25 mouse cellular contexts compared by ENCODE assay signal in genomic region chr10:8787221-8787620, GRCm38 (mm10).
A peak's percentile ranks its signal among the peaks of the same experiment; 100 is the strongest.
DNase-seq lines count a peak whose midpoint lies in the region; ATAC-seq and TF ChIP-seq lines count a peak whose summit lies in the region.
"Had no signal": no experiment of that assay in that cellular context is flagged by ENCODE, and none has a peak within 500 bp of the region (broad histone marks: within the 10 kb centered on the region; RNA-seq: fewer than 3 reads in every experiment).

No protein-coding gene starts in this region.

- H3K9me3 ChIP-seq in kidney, embryonic 16.5 days (ENCODE audit: low read length): no peaks in the 10 kb centered on the region
- H3K9me3 ChIP-seq in intestine, postnatal 0 days (ENCODE audit: control insufficient read depth): no peaks in the 10 kb centered on the region
- H3K9me3 ChIP-seq in stomach, embryonic 14.5 days (ENCODE audit: control insufficient read depth, low read depth, low read length): no peaks in the 10 kb centered on the region
- H3K9me3 ChIP-seq: embryonic facial prominence, embryonic 15.5 days; heart, embryonic 12.5 days; hindbrain, embryonic 12.5 days; limb, embryonic 12.5 days had no signal

- 0 out of 2 replicates have a peak, but pooled peaks have one; percentile 49 for ATAC-seq in kidney, embryonic 16.5 days (ENCODE audit: low FRiP score, low TSS enrichment)
- peak; percentile 56 for ATAC-seq in intestine, postnatal 0 days
- ATAC-seq in stomach, embryonic 14.5 days (ENCODE audit: insufficient number of reproducible peaks, insufficient read depth, low FRiP score, low read depth): 0 out of 2 replicates have a peak, but pooled peaks have one; percentile 46
- ATAC-seq: forebrain, embryonic 14.5 days had no signal

- no peak overlapping the region for H3K4me3 ChIP-seq in gastrocnemius, adult 2 months
- no peak overlapping the region for H3K4me3 ChIP-seq in kidney, embryonic 16.5 days (ENCODE audit: low read length)
- no peak overlapping the region for H3K4me3 ChIP-seq in intestine, postnatal 0 days (ENCODE audit: low read depth, low read length)
- H3K4me3 ChIP-seq in stomach, embryonic 14.5 days (ENCODE audit: low read depth, low read length): no peak overlapping the region
- H3K4me3 ChIP-seq: embryonic facial prominence, embryonic 15.5 days; heart, embryonic 12.5 days; hindbrain, embryonic 12.5 days; limb, embryonic 12.5 days had no signal

- H3K9ac ChIP-seq in kidney, embryonic 16.5 days (replicated peaks; ENCODE audit: low read length): no peak overlapping the region
- no peak overlapping the region for H3K9ac ChIP-seq in intestine, postnatal 0 days (ENCODE audit: low read depth, low read length)
- no peak overlapping the region for H3K9ac ChIP-seq in stomach, embryonic 14.5 days (replicated peaks; ENCODE audit: low read depth, low read length)
- H3K9ac ChIP-seq: embryonic facial prominence, embryonic 15.5 days; heart, embryonic 12.5 days; hindbrain, embryonic 12.5 days; limb, embryonic 12.5 days; liver, embryonic 14.5 days had no signal

- peak overlapping the region; percentile 38 for H3K27ac ChIP-seq in gastrocnemius, adult 2 months
- H3K27ac ChIP-seq in kidney, embryonic 16.5 days (ENCODE audit: low read length): no peak overlapping the region
- peak overlapping the region; percentile 29 for H3K27ac ChIP-seq in intestine, postnatal 0 days (ENCODE audit: low read depth, low read length)
- H3K27ac ChIP-seq in stomach, embryonic 14.5 days (ENCODE audit: low read length): no peak overlapping the region
- H3K27ac ChIP-seq: embryonic facial prominence, embryonic 15.5 days; hindbrain, embryonic 12.5 days; limb, embryonic 12.5 days; liver, embryonic 14.5 days; macrophage had no signal

- H3K27me3 ChIP-seq in kidney, embryonic 16.5 days (ENCODE audit: insufficient read depth, low read length): no peaks in the 10 kb centered on the region
- no peaks in the 10 kb centered on the region for H3K27me3 ChIP-seq in intestine, postnatal 0 days (replicated peaks; ENCODE audit: control insufficient read depth, insufficient read depth, low read length)
- no peaks in the 10 kb centered on the region for H3K27me3 ChIP-seq in stomach, embryonic 14.5 days (ENCODE audit: control insufficient read depth, insufficient read depth, low read length)
- H3K27me3 ChIP-seq: embryonic facial prominence, embryonic 15.5 days; heart, embryonic 12.5 days; hindbrain, embryonic 12.5 days; limb, embryonic 12.5 days had no signal

- DNase-seq in gastrocnemius, adult 2 months: no peak
- DNase-seq in gastrocnemius, adult 18-20 months (ENCODE audit: low spot score): no peak
- DNase-seq in kidney, postnatal 10 days: no peak
- no peak for DNase-seq in lung, adult 18-20 months
- no peak for DNase-seq in embryo, embryonic 9.5 days (ENCODE audit: extremely low spot score)
- DNase-seq: adrenal gland, postnatal 14 days; cerebellum, adult 2 months; cerebellum, postnatal 25 days; embryo, embryonic 11 days; gastrocnemius, postnatal 25 days; heart, adult 18-20 months; heart, postnatal 14 days; layer of hippocampus, postnatal 36 days; right cerebral cortex, adult 18-20 months; right cerebral cortex, postnatal 4 days had no signal

- peaks cover 32% of the 10 kb centered on the region for H3K4me1 ChIP-seq in kidney, embryonic 16.5 days (ENCODE audit: insufficient read depth, low read length)
- H3K4me1 ChIP-seq in intestine, postnatal 0 days (replicated peaks; ENCODE audit: control insufficient read depth, insufficient read depth, low read length): peaks cover 10% of the 10 kb centered on the region
- H3K4me1 ChIP-seq in stomach, embryonic 14.5 days (ENCODE audit: control insufficient read depth, insufficient read depth, low read length): peaks cover 8% of the 10 kb centered on the region; the same call in 1 of the 2 replicates

- H3K36me3 ChIP-seq in kidney, embryonic 16.5 days (ENCODE audit: insufficient read depth, low read length): peaks cover 8% of the 10 kb centered on the region; the same call in 1 of the 2 replicates
- H3K36me3 ChIP-seq in intestine, postnatal 0 days (ENCODE audit: control insufficient read depth, insufficient read depth): peaks cover 13% of the 10 kb centered on the region
- H3K36me3 ChIP-seq in stomach, embryonic 14.5 days (ENCODE audit: control insufficient read depth, insufficient read depth, low read length): peaks cover 3% of the 10 kb centered on the region; the same call in 1 of the 2 replicates

- no peak for TF ChIP-seq CTCF in gastrocnemius, adult 2 months (IDR thresholded peaks at IDR 0.05)
- no peak for TF ChIP-seq CTCF in intestine, postnatal 0 days (IDR thresholded peaks at IDR 0.05; ENCODE audit: low read depth)

- intact Hi-C loops in gastrocnemius, adult 2 months (cut with DNase I): no loop called here

- no peak overlapping the region for H3K4me2 ChIP-seq in kidney, embryonic 16.5 days (replicated peaks; ENCODE audit: low read depth, low read length)
- H3K4me2 ChIP-seq in intestine, postnatal 0 days (replicated peaks; ENCODE audit: low read depth): no peak overlapping the region
- H3K4me2 ChIP-seq in stomach, embryonic 14.5 days (replicated peaks; ENCODE audit: low read depth, low read length): no peak overlapping the region
- H3K4me2 ChIP-seq: embryonic facial prominence, embryonic 15.5 days; heart, embryonic 12.5 days; hindbrain, embryonic 12.5 days; limb, embryonic 12.5 days had no signal

- WGBS in kidney, embryonic 16.5 days: 54% methylated on average over 2 of the region's 2 CpGs
- 31% methylated on average over 2 of the region's 2 CpGs for WGBS in intestine, postnatal 0 days
- WGBS in stomach, embryonic 14.5 days: 51% methylated on average over 2 of the region's 2 CpGs

Comparison
In these comparisons a context has a peak if more than half of its experiments do, and no peak if none do; other contexts are left out.
1. H3K27ac ChIP-seq: peak in gastrocnemius, adult 2 months (single experiment) and intestine, postnatal 0 days (single experiment); none in kidney, embryonic 16.5 days (single experiment) and stomach, embryonic 14.5 days (single experiment).
2. Peak in every context shown above with its lines, with median percentiles within 50 percentile points of each other: ATAC-seq.